In the genomic region with DNA sequence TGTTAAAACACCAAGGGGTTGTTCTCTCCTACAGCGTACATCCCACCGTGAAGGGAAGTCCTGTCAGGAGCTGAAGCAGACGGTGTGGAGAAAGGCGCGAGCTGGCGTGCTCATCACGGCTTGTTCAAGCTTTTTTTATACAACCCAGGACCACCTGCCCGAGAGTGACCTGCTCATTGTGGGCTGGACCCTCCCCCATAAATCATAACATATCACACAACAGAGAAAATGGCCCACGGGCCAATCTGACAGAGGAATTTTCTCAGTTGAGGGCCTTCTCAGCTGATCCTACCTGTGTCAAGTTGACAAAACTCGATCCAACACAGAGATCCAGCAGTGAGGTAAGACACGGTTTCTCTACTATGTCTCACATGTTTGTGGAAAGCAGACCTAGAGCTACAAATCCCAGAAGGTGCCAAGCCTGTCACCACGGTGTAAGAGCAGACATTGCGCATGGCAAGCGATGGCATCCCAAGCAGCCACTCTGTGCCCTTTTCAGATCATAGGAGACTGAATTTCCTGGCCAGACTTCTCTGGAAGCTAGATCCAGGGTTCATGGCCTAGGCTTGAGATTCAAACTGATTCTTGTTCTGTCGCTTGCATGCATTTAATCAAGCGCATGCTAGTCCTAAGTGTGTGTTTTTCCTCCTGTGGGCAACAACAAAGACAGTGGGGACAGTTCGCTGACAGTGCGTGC, we compare ENCODE assay signal across 12 mouse cellular contexts.
"Had no signal": no experiment of that assay in that cellular context is flagged by ENCODE, and none has a peak within 500 bp of the region (broad histone marks: within the 10 kb centered on the region; RNA-seq: fewer than 3 reads in every experiment).

No protein-coding gene starts in this region.

- H3K9me3 ChIP-seq: limb, embryonic 10.5 days; lung, embryonic 15.5 days; midbrain, embryonic 15.5 days had no signal

- DNase-seq: kidney, adult 18-20 months; kidney, postnatal 14 days; lung, postnatal 14 days; thymus, postnatal 4 days had no signal

- H3K4me1 ChIP-seq: limb, embryonic 10.5 days; liver, embryonic 12.5 days; lung, embryonic 15.5 days; midbrain, embryonic 15.5 days; neural tube, embryonic 12.5 days had no signal

- H3K27me3 ChIP-seq: liver, embryonic 12.5 days; lung, embryonic 15.5 days; midbrain, embryonic 15.5 days; neural tube, embryonic 12.5 days had no signal

- H3K27ac ChIP-seq: left cerebral cortex, adult 2 months; limb, embryonic 10.5 days; liver, embryonic 12.5 days; lung, embryonic 15.5 days; macrophage; midbrain, embryonic 15.5 days; neural tube, embryonic 12.5 days had no signal

- H3K36me3 ChIP-seq: limb, embryonic 10.5 days; liver, embryonic 12.5 days; lung, embryonic 15.5 days; midbrain, embryonic 15.5 days; neural tube, embryonic 12.5 days had no signal

- H3K4me3 ChIP-seq: left cerebral cortex, adult 2 months; limb, embryonic 10.5 days; liver, embryonic 12.5 days; lung, embryonic 15.5 days; megakaryocyte, embryonic 14.5 days; midbrain, embryonic 15.5 days; neural tube, embryonic 12.5 days had no signal

- ATAC-seq: liver, embryonic 12.5 days; midbrain, embryonic 15.5 days had no signal
